Mouse (Mus musculus): ENCODE measurements around the gene Cavin1. TPM values are rescaled to one million over a fixed set of nuclear protein-coding genes. Genes with fewer than 3 reads are reported as not detected.

The Cavin1 gene
- total and polyA plus RNA-seq, 3 experiments, result 3.4 to 9.0 TPM; not detected in 1

DNA sequence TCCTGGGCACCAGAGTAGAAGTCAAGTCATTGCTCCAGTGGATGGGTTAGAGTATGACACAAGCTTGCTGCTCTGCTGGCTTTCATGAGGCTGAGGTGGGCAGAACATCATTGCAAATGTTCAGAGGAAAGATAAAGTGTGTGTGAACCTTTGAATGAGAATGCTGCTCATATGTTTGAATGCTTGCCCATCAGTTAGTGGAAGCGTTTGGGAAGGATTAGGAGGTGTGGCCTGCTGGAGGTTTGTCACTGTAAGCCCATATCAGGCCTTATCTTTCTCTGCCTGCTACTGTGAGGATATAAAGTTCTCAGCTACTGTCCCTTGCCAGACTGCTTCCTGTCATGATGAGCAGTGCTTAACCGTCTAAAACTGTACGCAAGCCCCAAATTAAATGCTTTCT lies 55.6 kb downstream of the Cavin1 start (continued):
- TF ChIP-seq CHD1 (IDR thresholded peaks at IDR 0.05; ENCODE audit: low read depth, low read length) (no peak), JUND (IDR thresholded peaks at IDR 0.05; ENCODE audit: low read depth, low read length) (no peak), TCF12 (IDR thresholded peaks at IDR 0.05; ENCODE audit: low read depth, low read length) (0 out of 2 replicates have a peak, but pooled peaks have one; percentile 10)

DNA sequence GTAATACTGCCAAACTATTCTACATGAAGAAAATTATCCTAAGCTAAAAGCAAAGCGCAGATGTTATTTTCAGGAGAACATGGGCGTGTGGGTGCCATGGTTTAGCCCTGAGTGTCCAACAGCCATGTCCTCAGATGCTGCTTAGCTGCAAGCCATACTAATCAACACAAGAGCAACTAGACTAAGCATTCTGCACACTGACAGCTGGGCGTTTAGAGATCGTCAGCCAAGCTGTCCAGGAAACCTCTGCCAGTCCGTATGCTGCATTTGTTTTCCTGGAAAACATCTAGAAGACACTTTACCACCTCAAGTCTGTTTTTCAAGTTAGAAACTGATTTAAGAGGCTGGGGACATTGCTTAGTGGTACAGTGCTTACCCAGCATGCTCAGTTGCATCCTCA lies 56.3 kb downstream of the Cavin1 start:
- peaks cover 0 to 3% of the 10 kb centered on the region in 2 experiments; a peak in 1 of 4 replicates for H3K36me3 ChIP-seq (ENCODE audit: control insufficient read depth in 1 of 2, insufficient read depth in 2 of 2, low read length in 2 of 2)

DNA sequence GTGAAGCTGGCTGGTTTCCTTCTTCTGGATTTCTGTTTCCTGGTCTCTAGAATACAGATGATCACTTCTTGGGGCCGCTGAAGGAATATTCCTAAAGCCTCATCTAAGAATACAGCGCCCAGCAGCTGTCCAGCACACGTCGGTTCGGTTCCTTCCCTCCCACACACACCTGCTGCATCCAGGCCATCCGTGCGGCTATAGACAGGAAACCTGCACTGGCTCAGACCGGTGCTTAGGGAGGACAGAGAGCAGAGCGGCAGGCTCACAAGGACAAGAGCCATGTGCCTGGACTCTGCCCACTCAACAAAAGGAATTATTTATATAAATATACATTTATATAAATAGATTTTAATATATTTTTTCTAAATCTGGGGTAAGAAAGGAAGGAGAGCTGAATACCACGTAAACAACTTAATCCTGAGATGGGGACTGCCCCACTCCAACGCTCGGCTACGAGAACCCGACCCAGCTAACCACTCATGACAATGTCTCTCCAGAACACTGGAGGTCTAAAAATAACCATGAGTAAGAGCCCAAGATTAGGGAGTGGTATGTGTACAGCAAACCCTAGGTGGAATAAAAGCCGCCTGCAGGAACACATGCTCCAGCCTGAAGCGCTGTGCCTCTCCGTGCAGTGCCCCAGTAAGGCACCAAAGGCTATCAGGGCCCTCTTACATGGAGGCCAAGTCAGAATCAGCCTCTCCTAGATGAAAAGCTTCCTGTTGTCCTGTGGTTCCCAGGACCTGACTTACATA lies 58.1 kb downstream of the Cavin1 start:
- Histone ChIP-seq H3K36me3 (ENCODE audit: control insufficient read depth in 1 of 2, insufficient read depth in 2 of 2, low read length in 2 of 2) (peaks cover 0 to 3% of the 10 kb centered on the region in 2 experiments; a peak in 1 of 4 replicates), H3K27ac (ENCODE audit: control insufficient read depth, low read depth, low read length) (no peak overlapping the region), H3K9me3 (replicated peaks; ENCODE audit: insufficient read depth, low read length) (no peaks in the 10 kb centered on the region), H3K4me3 (ENCODE audit: control insufficient read depth in 1 of 2, insufficient read depth in 1 of 2, low read depth in 2 of 2, low read length in 2 of 2) (no peak overlapping the region), H3K79me2 (ENCODE audit: control insufficient read depth, insufficient read depth, low read length, poor library complexity) (no peaks in the 10 kb centered on the region), H3K4me1 (ENCODE audit: control insufficient read depth in 1 of 2, insufficient read depth in 2 of 2, low read length in 2 of 2) (no peaks in the 10 kb centered on the region), H3K9ac (ENCODE audit: control insufficient read depth, low read depth, low read length, poor library complexity, severe bottlenecking) (no peak overlapping the region), H3K27me3 (ENCODE audit: control insufficient read depth in 1 of 2, insufficient read depth in 2 of 2, low read length in 2 of 2) (no peaks in the 10 kb centered on the region)
- TF ChIP-seq MYC (IDR thresholded peaks at IDR 0.05; ENCODE audit: low read depth, low read length) (no peak), RAD21 (IDR thresholded peaks at IDR 0.05; ENCODE audit: low read depth, low read length) (no peak), ZMIZ1 (IDR thresholded peaks at IDR 0.05; ENCODE audit: low read depth, low read length) (no peak), ELF1 (IDR thresholded peaks at IDR 0.05; ENCODE audit: low read depth, low read length) (no peak)
- DNase-seq (ENCODE audit: low read depth, low spot score), result no peak

More for the DNA sequence above, 56.3 kb downstream of the Cavin1 start:
- Histone ChIP-seq H3K4me1 (ENCODE audit: control insufficient read depth in 1 of 2, insufficient read depth in 2 of 2, low read length in 2 of 2) (no peaks in the 10 kb centered on the region), H3K9ac (ENCODE audit: control insufficient read depth, low read depth, low read length, poor library complexity, severe bottlenecking) (no peak overlapping the region), H3K27me3 (ENCODE audit: control insufficient read depth in 1 of 2, insufficient read depth in 2 of 2, low read length in 2 of 2) (no peaks in the 10 kb centered on the region), H3K9me3 (replicated peaks; ENCODE audit: insufficient read depth, low read length) (no peaks in the 10 kb centered on the region), H3K27ac (ENCODE audit: control insufficient read depth, low read depth, low read length) (no peak overlapping the region), H3K4me3 (ENCODE audit: control insufficient read depth in 1 of 2, insufficient read depth in 1 of 2, low read depth in 2 of 2, low read length in 2 of 2) (no peak overlapping the region), H3K79me2 (ENCODE audit: control insufficient read depth, insufficient read depth, low read length, poor library complexity) (no peaks in the 10 kb centered on the region)
- no peak for DNase-seq (ENCODE audit: low read depth, low spot score)
- TF ChIP-seq NELFE (IDR thresholded peaks at IDR 0.05; ENCODE audit: low read depth, low read length), result no peak
- no peak for TF ChIP-seq GATA1 (IDR thresholded peaks at IDR 0.05; ENCODE audit: low read depth, low read length)
- no peak for TF ChIP-seq ZMIZ1 (IDR thresholded peaks at IDR 0.05; ENCODE audit: low read depth, low read length)
- TF ChIP-seq RCOR1 (IDR thresholded peaks at IDR 0.05; ENCODE audit: low read depth, low read length), result no peak
- no peak for TF ChIP-seq JUND (IDR thresholded peaks at IDR 0.05; ENCODE audit: low read depth, low read length)
- TF ChIP-seq TCF12 (IDR thresholded peaks at IDR 0.05; ENCODE audit: low read depth, low read length), result no peak
- TF ChIP-seq GABPA (IDR thresholded peaks at IDR 0.05; ENCODE audit: low read depth, low read length), result no peak
- TF ChIP-seq MAFK (IDR thresholded peaks at IDR 0.05; ENCODE audit: borderline replicate concordance, low read depth, low read length), result no peak
